Comparison of ENCODE assay signal across 12 mouse cellular contexts in the genomic region with DNA sequence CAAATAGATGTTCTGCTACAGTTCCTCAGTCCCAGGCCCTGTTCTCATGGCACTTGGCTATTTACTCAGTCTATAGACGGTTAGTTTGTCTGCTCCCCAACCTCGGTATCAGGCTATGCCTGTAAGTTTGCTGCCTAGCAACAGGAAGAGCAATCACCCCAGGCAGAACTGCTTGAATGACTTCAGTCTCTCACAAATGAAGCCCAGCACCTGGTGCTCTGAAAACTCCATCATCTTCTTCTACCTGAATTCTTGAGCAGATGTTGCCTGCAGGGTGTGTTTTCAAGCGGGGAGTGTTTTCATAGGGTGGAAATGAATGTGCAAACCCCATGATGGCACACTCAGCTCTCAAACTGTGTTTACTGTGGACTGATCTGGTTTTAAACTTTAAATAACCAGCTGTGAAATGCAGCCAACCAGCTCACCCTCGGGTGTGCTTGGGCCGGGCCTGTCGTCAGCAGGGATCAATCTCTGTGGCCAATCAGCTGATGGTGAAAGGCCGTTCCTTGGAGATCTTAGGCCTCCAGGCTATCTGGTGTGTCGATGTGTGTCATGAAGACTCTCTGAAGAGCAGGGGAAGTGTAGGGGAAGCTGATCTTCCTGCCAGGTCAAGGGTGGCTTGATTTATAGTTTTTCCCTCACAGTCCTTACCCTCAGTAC.
DNase-seq lines count a peak whose midpoint lies in the region; ATAC-seq and TF ChIP-seq lines count a peak whose summit lies in the region.
"Had no signal": no experiment of that assay in that cellular context is flagged by ENCODE, and none has a peak within 500 bp of the region (broad histone marks: within the 10 kb centered on the region; RNA-seq: fewer than 3 reads in every experiment).

No protein-coding gene starts in this region.

- 24% methylated on average over 8 of the region's 8 CpGs for WGBS in heart, embryonic 13.5 days
- WGBS in spleen, adult 2 months, result 12% methylated on average over 8 of the region's 8 CpGs
- WGBS in liver, embryonic 13.5 days (ENCODE audit: insufficient replicate concordance), result 20% methylated on average over 8 of the region's 8 CpGs
- 31% methylated on average over 8 of the region's 8 CpGs for WGBS in stomach, embryonic 16.5 days

- H3K27me3 ChIP-seq in heart, embryonic 13.5 days (replicated peaks), result no peaks in the 10 kb centered on the region
- H3K27me3 ChIP-seq in spleen, adult 2 months (ENCODE audit: control insufficient read depth, insufficient read depth, low read length), result no peaks in the 10 kb centered on the region
- no peaks in the 10 kb centered on the region for H3K27me3 ChIP-seq in liver, embryonic 13.5 days
- H3K27me3 ChIP-seq in stomach, embryonic 16.5 days (ENCODE audit: control insufficient read depth, insufficient read depth, low read length), result no peaks in the 10 kb centered on the region

- no peak for TF ChIP-seq POLR2A in spleen, adult 2 months (IDR thresholded peaks at IDR 0.05; ENCODE audit: low read depth, low read length)

- no peak for TF ChIP-seq CTCF in spleen, adult 2 months (IDR thresholded peaks at IDR 0.05; ENCODE audit: extremely low read depth, insufficient read depth, insufficient read length, insufficient replicate concordance)

- DNase-seq in heart, postnatal 25 days (ENCODE audit: low spot score), result no peak
- peak in 1 of 2 experiments; percentile 52 for DNase-seq in spleen, adult 2 months (ENCODE audit: low read depth in 1 of 2, low spot score in 2 of 2)
- no peak for DNase-seq in spleen, adult 18-20 months
- DNase-seq in liver, embryonic 13.5 days, result no peak
- DNase-seq in adrenal gland, postnatal 14 days, result no peak
- DNase-seq: cerebellum, postnatal 25 days; kidney, postnatal 10 days; thymus, adult 18-20 months had no signal

- H3K4me3 ChIP-seq in heart, embryonic 13.5 days, result no peak overlapping the region
- H3K4me3 ChIP-seq in spleen, adult 2 months (ENCODE audit: extremely low read depth, insufficient read depth, insufficient read length), result no peak overlapping the region
- H3K4me3 ChIP-seq in liver, embryonic 13.5 days (replicated peaks), result no peak overlapping the region
- H3K4me3 ChIP-seq in stomach, embryonic 16.5 days (replicated peaks; ENCODE audit: low read length), result no peak overlapping the region

- no peaks in the 10 kb centered on the region for H3K36me3 ChIP-seq in heart, embryonic 13.5 days
- H3K36me3 ChIP-seq in spleen, adult 2 months (ENCODE audit: control insufficient read depth, insufficient read depth, low read length), result no peaks in the 10 kb centered on the region
- H3K36me3 ChIP-seq in liver, embryonic 13.5 days, result no peaks in the 10 kb centered on the region
- no peaks in the 10 kb centered on the region for H3K36me3 ChIP-seq in stomach, embryonic 16.5 days (ENCODE audit: control insufficient read depth, insufficient read depth, low read length)

- H3K9ac ChIP-seq in heart, embryonic 13.5 days, result no peak overlapping the region
- H3K9ac ChIP-seq in liver, embryonic 13.5 days, result peak overlapping the region; percentile 26; the same call in 1 of the 2 replicates
- H3K9ac ChIP-seq in stomach, embryonic 16.5 days (ENCODE audit: low read length), result no peak overlapping the region

- H3K27ac ChIP-seq in heart, embryonic 13.5 days (replicated peaks), result peak overlapping the region; percentile 30
- H3K27ac ChIP-seq in spleen, adult 2 months (ENCODE audit: insufficient read depth, low read length), result peak overlapping the region; percentile 73
- peak overlapping the region; percentile 85 for H3K27ac ChIP-seq in liver, embryonic 13.5 days
- H3K27ac ChIP-seq in stomach, embryonic 16.5 days (ENCODE audit: low read length), result no peak overlapping the region

- intact Hi-C loops in heart, postnatal 25 days (cut with DNase I), result no loop called here

- H3K4me1 ChIP-seq in heart, embryonic 13.5 days, result peaks cover 53% of the 10 kb centered on the region
- H3K4me1 ChIP-seq in spleen, adult 2 months (ENCODE audit: control insufficient read depth, insufficient read depth, insufficient read length), result peaks cover 45% of the 10 kb centered on the region
- H3K4me1 ChIP-seq in liver, embryonic 13.5 days (replicated peaks), result peaks cover 56% of the 10 kb centered on the region
- H3K4me1 ChIP-seq in stomach, embryonic 16.5 days (ENCODE audit: control insufficient read depth, insufficient read depth, low read length), result peaks cover 6% of the 10 kb centered on the region; the same call in 1 of the 2 replicates

- peaks cover 5% of the 10 kb centered on the region for H3K9me3 ChIP-seq in heart, embryonic 13.5 days
- no peaks in the 10 kb centered on the region for H3K9me3 ChIP-seq in liver, embryonic 13.5 days (replicated peaks)
- 0 out of 2 replicates have a peak, but pooled peaks cover 4% of the 10 kb centered on the region for H3K9me3 ChIP-seq in stomach, embryonic 16.5 days (replicated peaks; ENCODE audit: control insufficient read depth, low read length)

- no peak for ATAC-seq in heart, embryonic 13.5 days (ENCODE audit: extremely low read depth, insufficient number of reproducible peaks, low FRiP score, low TSS enrichment)
- no peak for ATAC-seq in liver, embryonic 13.5 days (ENCODE audit: low read depth)
- peak; percentile 34; the same call in 1 of the 2 replicates for ATAC-seq in stomach, embryonic 16.5 days (ENCODE audit: insufficient read depth, low FRiP score)
- ATAC-seq in inflammation-experienced regulatory T-cells, adult 6 months, result no peak
- ATAC-seq: CD4-positive, CD25-positive, alpha-beta regulatory T cell, adult 4 months had no signal

- H3K4me2 ChIP-seq in heart, embryonic 13.5 days, result no peak overlapping the region
- peak overlapping the region; percentile 5; the same call in 1 of the 2 replicates for H3K4me2 ChIP-seq in liver, embryonic 13.5 days
- H3K4me2 ChIP-seq in stomach, embryonic 16.5 days (ENCODE audit: low read depth, low read length), result no peak overlapping the region
